Mouse (Mus musculus) cerebellum, adult 2 months (tissue): ENCODE results near the gene Tpk1.

Experiments used
- CTCF ChIP-seq: fragments of 200-500 bp; IDR thresholded peaks from 2 replicates; pipeline ENCODE4 v1.5.1; 2011; ENCODE audit warnings: low read depth, mild to moderate bottlenecking, control low read depth, low read length, moderate library complexity, borderline replicate concordance; ENCODE audit not compliant: insufficient read depth
- POLR2A ChIP-seq: fragments of 200-500 bp; IDR thresholded peaks from 2 replicates; pipeline ENCODE4 v1.6.1; 2011; ENCODE audit warnings: low read length, control low read depth, borderline replicate concordance; ENCODE audit not compliant: insufficient read depth

DNA sequence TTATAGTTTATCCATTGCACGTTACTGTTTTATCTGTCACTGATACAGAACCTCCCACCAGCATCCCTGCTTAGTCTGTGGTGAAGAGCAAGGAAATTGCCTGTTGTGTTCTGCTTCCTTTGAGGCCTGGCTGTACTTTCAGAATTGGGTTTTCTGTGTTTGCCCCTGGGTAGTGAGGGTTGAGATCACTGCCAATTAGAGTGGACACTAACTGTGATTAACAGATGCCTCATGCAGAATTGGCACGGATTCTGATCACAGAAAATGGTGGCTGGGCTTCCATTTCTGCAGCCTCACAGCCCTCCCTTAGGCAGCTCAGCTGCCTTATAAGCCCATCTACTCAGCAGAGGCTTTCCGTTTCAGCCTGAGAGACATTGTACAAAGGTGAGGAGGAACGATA is 332.6 kb downstream of the Tpk1 start:
- no peak for TF ChIP-seq POLR2A
- TF ChIP-seq CTCF: no peak
